Mouse (Mus musculus): Measurements from ENCODE around the gene Dscam. TPM values are rescaled to one million over a fixed set of nuclear protein-coding genes. Genes with fewer than 3 reads are reported as not detected.
"Not testable (repeated sequence)": the region's sequence is repeated elsewhere in the genome, so short reads cannot be mapped to it uniquely, and the experiment has no call there.

Dscam gene
- polyA plus RNA-seq, 1 experiment from 2014 or later = 0.08 TPM

DNA sequence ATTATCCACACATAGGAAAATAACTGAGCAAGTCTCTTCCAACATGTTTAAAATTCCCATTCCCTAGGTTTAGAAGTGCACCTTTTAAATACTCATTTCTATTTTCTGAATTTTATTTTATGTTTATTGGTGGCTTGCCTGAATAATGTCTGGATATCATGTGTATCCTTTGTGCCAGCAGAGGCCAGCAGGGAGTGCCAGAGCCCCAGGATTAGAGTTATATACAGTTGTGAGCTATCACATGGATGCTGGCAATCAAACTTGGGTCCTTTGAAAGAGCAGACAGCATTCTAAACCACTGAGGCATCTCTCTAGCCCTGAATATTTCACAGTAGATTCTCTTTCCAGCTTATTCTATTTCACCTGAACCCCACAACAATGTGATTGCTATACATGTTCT, 271.2 kb downstream of the Dscam start:
- H3K4me1 ChIP-seq = 0 out of 2 replicates have a peak, but pooled peaks cover 2% of the 10 kb centered on the region
- ATAC-seq (ENCODE audit: insufficient number of reproducible peaks, low FRiP score, low TSS enrichment, low read depth) = no peak
- H3K36me3 ChIP-seq = no peaks in the 10 kb centered on the region
- no peak overlapping the region for H3K9ac ChIP-seq
- H3K4me3 ChIP-seq = no peak overlapping the region
- no peak overlapping the region for H3K27ac ChIP-seq
- H3K4me2 ChIP-seq = no peak overlapping the region
- no peaks in the 10 kb centered on the region for H3K9me3 ChIP-seq
- no peaks in the 10 kb centered on the region for H3K27me3 ChIP-seq

DNA sequence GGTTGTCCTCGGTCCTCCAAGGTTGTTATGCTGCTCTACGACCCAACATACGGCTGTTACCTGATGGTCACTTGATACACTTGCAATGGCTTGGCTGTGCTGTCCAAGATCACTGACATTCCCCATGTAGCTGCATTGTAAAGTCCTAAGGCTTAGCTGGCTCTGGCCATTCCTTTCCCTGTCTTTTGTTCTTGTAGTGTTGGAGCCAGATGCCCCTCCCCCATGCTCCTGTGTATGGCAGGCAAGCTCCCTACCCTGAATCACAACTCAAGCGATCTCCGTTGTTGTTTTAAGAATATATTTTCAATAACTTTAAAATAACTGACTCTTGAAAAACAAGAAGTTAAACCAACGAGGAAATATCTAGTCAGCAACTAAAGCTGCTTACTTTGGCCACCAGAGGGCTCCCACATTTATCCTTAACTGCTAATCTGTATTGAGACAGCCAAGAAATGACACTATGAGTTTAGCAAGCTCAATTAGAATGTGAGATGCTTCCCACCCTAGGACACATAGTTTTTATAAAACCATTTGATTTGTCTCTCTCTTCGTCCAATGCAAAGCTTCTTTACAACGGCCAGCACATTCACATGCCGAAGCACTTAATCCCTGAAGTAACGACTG, 273.9 kb downstream of the Dscam start:
- Histone ChIP-seq H3K4me2 (no peak overlapping the region), H3K9ac (no peak overlapping the region), H3K4me3 (no peak overlapping the region), H3K27me3 (no peaks in the 10 kb centered on the region), H3K36me3 (no peaks in the 10 kb centered on the region), H3K9me3 (no peaks in the 10 kb centered on the region), H3K4me1 (0 out of 2 replicates have a peak, but pooled peaks cover 2% of the 10 kb centered on the region), H3K27ac (no peak overlapping the region)
- WGBS = 62% methylated on average over 10 of the region's 10 CpGs
- ATAC-seq (ENCODE audit: insufficient number of reproducible peaks, low FRiP score, low TSS enrichment, low read depth) = no peak

DNA sequence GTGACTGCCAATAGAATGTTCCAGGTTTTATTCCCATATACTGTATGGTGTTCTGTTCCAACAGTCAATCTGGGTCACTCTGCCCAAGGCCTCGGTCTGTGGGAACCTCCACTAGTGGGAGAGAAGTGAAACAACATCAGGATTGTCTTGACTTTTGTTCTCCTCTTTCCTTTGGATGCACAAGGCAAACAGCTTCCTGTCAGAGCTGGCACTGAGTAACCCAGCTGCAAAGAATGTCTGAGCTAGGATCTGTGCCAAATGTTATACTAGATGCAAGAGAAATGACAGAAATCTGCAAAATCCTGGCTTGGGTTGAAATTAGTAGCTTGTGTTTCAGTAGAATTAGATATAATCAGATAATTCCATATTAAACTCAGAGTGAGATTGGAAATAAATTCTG, 282.5 kb downstream of the Dscam start:
- WGBS = 72% methylated on average over 1 of the region's 1 CpGs
- ATAC-seq (ENCODE audit: insufficient number of reproducible peaks, low FRiP score, low TSS enrichment, low read depth) = no peak
- Histone ChIP-seq H3K4me1 (no peaks in the 10 kb centered on the region), H3K9ac (no peak overlapping the region), H3K27me3 (no peaks in the 10 kb centered on the region), H3K27ac (no peak overlapping the region), H3K36me3 (no peaks in the 10 kb centered on the region), H3K4me2 (no peak overlapping the region), H3K9me3 (no peaks in the 10 kb centered on the region), H3K4me3 (no peak overlapping the region)

DNA sequence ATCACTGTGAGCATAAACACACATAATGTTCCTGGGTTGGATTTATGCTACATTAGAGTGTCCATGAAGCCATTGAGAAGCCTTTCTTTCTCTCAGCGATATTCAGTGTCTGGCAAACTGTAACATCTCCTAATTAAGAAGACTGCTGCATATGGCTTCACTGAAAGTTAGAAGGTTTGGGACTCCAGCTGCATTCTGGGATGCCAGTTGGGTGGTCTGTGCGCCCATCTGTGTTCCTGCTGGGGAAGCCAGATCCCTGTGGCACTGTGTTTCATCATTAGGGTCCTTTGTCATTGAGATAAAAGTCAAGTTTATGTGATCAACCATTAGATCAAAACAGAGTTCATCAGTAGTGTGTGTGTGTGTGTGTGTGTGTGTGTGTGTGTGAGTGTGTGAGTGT, 284.7 kb downstream of the Dscam start:
- WGBS = 58% methylated on average over 2 of the region's 2 CpGs
- no peaks in the 10 kb centered on the region for H3K36me3 ChIP-seq
- H3K4me3 ChIP-seq = no peak overlapping the region
- H3K9me3 ChIP-seq = no peaks in the 10 kb centered on the region
- no peak overlapping the region for H3K27ac ChIP-seq
- H3K27me3 ChIP-seq = no peaks in the 10 kb centered on the region
- no peaks in the 10 kb centered on the region for H3K4me1 ChIP-seq
- H3K9ac ChIP-seq = no peak overlapping the region
- no peak overlapping the region for H3K4me2 ChIP-seq
- no peak for ATAC-seq (ENCODE audit: insufficient number of reproducible peaks, low FRiP score, low TSS enrichment, low read depth)

DNA sequence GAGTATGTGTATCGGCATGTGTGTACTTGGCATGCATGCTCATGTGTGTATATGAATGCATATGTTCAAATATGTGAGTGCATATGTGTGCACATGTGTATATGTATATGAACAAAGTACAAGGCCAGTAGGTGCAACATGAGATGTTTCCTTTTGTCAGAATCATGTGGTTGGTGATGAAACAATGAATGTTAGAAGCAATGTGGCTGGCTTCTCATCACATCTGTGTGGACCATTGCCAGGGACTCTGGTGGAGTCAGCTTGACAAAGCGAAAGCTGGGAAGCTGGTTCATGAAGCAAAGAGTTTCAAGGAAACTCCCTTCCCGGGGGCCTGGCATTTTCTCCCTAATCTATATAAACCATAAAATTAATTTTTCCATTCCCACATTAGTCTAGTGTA, 286.0 kb downstream of the Dscam start:
- not testable (repeated sequence) for H3K27me3 ChIP-seq; H3K4me2 ChIP-seq; H3K9ac ChIP-seq; H3K9me3 ChIP-seq; H3K36me3 ChIP-seq; ATAC-seq (ENCODE audit: insufficient number of reproducible peaks, low FRiP score, low TSS enrichment, low read depth); H3K4me3 ChIP-seq; H3K4me1 ChIP-seq; H3K27ac ChIP-seq
- WGBS = 40% methylated on average over 3 of the region's 3 CpGs

DNA sequence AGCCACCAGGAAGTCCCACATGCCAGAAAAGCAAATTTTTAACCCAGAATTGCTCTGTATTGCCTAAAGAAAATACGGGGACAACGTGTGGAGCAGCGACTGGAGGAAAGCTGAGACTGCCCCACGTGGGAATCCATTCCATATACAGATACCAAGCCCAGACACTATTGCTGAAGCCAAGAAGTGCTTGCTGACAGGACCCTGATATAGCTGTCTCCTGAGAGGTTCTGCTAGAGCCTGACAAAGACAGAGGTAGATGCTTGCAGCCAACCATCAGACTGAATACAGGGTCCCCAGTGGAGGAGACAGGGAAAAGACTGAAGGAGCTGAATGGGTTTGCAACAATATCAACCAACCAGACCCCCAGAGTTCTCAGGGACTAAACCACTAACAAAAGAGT, 293.3 kb downstream of the Dscam start:
- H3K4me1 ChIP-seq = no peaks in the 10 kb centered on the region
- no peaks in the 10 kb centered on the region for H3K36me3 ChIP-seq
- no peaks in the 10 kb centered on the region for H3K9me3 ChIP-seq
- no peak overlapping the region for H3K9ac ChIP-seq
- no peak overlapping the region for H3K4me2 ChIP-seq
- no peaks in the 10 kb centered on the region for H3K27me3 ChIP-seq
- no peak overlapping the region for H3K27ac ChIP-seq
- 70% methylated on average over 4 of the region's 4 CpGs for WGBS
- no peak for ATAC-seq (ENCODE audit: insufficient number of reproducible peaks, low FRiP score, low TSS enrichment, low read depth)
- H3K4me3 ChIP-seq = no peak overlapping the region

DNA sequence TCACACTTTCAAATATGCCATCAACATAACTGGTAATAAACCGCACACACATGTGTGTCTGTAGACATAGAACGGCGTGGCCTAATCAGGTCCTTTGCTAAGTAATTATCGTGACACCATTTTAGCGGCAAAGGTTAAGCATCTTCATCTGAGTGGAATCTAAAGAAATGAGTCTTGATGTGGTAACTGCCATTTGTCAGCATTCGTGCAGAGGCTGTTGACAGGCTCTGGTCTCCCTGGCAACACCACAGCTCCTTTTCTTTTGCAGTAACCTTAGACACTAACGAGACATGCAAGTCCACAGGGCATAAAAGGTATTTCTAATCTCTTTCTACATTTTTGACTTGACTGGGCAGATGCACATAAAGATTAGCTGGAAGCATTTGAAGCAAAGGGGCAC, 297.8 kb downstream of the Dscam start:
- no peak overlapping the region for H3K4me2 ChIP-seq
- H3K9ac ChIP-seq = no peak overlapping the region
- no peaks in the 10 kb centered on the region for H3K27me3 ChIP-seq
- no peaks in the 10 kb centered on the region for H3K36me3 ChIP-seq
- H3K4me1 ChIP-seq = no peaks in the 10 kb centered on the region
- H3K4me3 ChIP-seq = no peak overlapping the region
- ATAC-seq (ENCODE audit: insufficient number of reproducible peaks, low FRiP score, low TSS enrichment, low read depth) = no peak
- no peaks in the 10 kb centered on the region for H3K9me3 ChIP-seq
- 41% methylated on average over 7 of the region's 7 CpGs for WGBS
- no peak overlapping the region for H3K27ac ChIP-seq

DNA sequence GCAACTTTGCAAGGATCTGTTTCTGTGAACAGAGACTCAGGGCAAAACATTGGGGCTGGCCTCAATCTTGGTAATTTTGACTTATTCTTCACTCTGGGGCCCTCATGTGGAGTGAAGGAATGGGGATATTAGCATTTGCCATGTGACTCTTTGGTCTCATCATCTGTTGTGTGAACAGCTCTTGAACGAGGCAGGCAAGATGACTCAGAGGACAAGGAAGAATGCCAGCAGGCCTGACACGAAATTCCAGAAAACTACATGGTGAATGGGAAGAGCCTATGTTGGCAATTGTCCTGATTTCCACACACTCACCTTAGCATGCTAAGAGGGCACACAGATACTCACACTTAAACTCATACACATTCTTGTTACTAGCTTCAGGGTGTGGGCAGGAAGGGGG, 313.0 kb downstream of the Dscam start:
- Histone ChIP-seq H3K27ac (no peak overlapping the region), H3K9ac (no peak overlapping the region), H3K36me3 (no peaks in the 10 kb centered on the region), H3K4me2 (no peak overlapping the region), H3K9me3 (no peaks in the 10 kb centered on the region), H3K27me3 (no peaks in the 10 kb centered on the region), H3K4me1 (no peaks in the 10 kb centered on the region), H3K4me3 (no peak overlapping the region)
- ATAC-seq (ENCODE audit: insufficient number of reproducible peaks, low FRiP score, low TSS enrichment, low read depth) = no peak
- WGBS = 42% methylated on average over 2 of the region's 2 CpGs

DNA sequence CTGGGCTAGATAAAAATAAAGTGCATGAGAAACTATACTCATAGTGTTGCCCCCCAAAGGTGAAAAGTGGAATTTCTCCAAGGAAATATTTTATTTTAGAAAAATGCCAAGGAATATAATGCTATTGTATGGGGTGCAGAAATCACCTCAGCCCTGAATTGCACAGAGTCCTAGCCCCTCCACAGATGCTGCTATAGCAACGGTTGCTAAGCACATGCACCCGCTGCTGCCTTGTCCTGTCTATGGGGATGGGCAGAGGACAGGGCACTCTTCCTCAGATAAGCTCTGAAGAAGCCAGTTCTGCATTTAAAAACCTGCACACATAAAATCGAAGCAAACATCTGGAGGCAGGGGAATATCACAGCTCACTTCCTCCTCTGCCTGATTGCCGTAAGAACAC, 315.5 kb downstream of the Dscam start:
- Histone ChIP-seq H3K36me3 (no peaks in the 10 kb centered on the region), H3K9me3 (no peaks in the 10 kb centered on the region), H3K27ac (no peak overlapping the region), H3K27me3 (no peaks in the 10 kb centered on the region), H3K9ac (no peak overlapping the region), H3K4me3 (no peak overlapping the region), H3K4me2 (no peak overlapping the region), H3K4me1 (no peaks in the 10 kb centered on the region)
- no peak for ATAC-seq (ENCODE audit: insufficient number of reproducible peaks, low FRiP score, low TSS enrichment, low read depth)
- 74% methylated on average over 4 of the region's 4 CpGs for WGBS

DNA sequence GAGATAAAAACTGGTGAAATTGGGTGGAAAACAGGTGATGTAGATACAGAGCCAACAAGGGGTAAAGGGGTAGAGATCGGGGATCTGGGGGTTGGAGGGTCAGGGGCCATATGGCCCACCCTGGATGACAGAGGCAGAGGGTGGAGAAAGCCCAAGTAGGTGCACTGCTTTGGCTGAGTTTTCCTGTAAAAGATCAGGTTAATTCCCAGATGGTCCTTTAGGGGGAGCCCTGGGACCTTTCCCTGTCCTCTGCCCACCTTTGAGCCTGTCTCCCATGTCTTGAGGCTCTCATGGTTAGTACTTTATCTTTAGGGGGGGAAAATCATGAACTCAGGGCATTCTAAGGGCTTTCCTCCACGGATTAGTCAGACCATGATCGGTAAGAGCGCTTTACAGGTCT, 318.2 kb downstream of the Dscam start:
- WGBS = 19% methylated on average over 4 of the region's 4 CpGs
- no peaks in the 10 kb centered on the region for H3K27me3 ChIP-seq
- no peaks in the 10 kb centered on the region for H3K36me3 ChIP-seq
- no peaks in the 10 kb centered on the region for H3K9me3 ChIP-seq
- H3K4me1 ChIP-seq = no peaks in the 10 kb centered on the region
- ATAC-seq (ENCODE audit: insufficient number of reproducible peaks, low FRiP score, low TSS enrichment, low read depth) = no peak
- H3K4me3 ChIP-seq = no peak overlapping the region
- no peak overlapping the region for H3K27ac ChIP-seq
- H3K4me2 ChIP-seq = no peak overlapping the region
- no peak overlapping the region for H3K9ac ChIP-seq

DNA sequence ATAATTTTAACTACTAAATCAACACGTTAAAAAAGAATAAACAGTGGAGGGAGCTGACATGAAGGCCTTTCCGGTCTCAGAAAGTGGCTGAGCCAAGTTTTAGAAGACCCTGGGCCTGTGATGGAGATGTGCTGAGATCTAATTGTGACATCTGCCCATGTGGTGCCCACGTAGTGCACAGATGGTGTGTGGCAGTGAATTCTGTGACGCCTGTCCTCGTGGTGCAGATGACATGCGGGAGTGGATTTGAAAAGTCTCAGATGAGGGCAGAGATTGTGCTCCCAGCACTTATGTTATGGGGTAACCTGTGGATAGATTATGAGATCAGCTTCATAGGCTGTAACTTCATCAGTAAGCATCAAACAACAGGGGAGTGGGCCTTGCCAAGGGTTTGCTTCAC, 321.6 kb downstream of the Dscam start:
- no peak for ATAC-seq (ENCODE audit: insufficient number of reproducible peaks, low FRiP score, low TSS enrichment, low read depth)
- Histone ChIP-seq H3K9ac (no peak overlapping the region), H3K27ac (no peak overlapping the region), H3K9me3 (no peaks in the 10 kb centered on the region), H3K27me3 (no peaks in the 10 kb centered on the region), H3K36me3 (no peaks in the 10 kb centered on the region), H3K4me2 (no peak overlapping the region), H3K4me3 (no peak overlapping the region), H3K4me1 (no peaks in the 10 kb centered on the region)
- 80% methylated on average over 6 of the region's 6 CpGs for WGBS

DNA sequence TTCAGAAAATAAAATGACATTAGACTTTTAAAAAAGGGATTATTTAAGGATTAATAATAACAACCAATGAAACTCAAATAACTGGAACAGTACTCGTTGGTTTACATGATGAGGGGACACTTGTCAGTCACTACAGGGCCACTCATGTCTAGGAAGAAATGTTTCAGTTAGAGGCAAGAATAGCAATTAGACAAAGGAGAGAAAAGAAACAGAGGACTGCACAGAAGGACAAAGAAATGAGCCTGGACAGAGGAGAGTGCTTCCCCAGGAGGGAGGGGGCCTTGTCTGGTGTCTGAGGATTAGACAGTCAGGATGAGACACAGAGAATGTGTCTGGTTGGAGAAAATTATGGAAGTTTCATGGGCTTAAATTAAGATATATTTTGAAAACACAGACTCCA, 324.0 kb downstream of the Dscam start:
- Histone ChIP-seq H3K36me3 (no peaks in the 10 kb centered on the region), H3K27me3 (no peaks in the 10 kb centered on the region), H3K27ac (no peak overlapping the region), H3K4me2 (no peak overlapping the region), H3K9ac (no peak overlapping the region), H3K4me1 (no peaks in the 10 kb centered on the region), H3K9me3 (no peaks in the 10 kb centered on the region), H3K4me3 (no peak overlapping the region)
- 35% methylated on average over 1 of the region's 1 CpGs for WGBS
- ATAC-seq (ENCODE audit: insufficient number of reproducible peaks, low FRiP score, low TSS enrichment, low read depth) = no peak

DNA sequence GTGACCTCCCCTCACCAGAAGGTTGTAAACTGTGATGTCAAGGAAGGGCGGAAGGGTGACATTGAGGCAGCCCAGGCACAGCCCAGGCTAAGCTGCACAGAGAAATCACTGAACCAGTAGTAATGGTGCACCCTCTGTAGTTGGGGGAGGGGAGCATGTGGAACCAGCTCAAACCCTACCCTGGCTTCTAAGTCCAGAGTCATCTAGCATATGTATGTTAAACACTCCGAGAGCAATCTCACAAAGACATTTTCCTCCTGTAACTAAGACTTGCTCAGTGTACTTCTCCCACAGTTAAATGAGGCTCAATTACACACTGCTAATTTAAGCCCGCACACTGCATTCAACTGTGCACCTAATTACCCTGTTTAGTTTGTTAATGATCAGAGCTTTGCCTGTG, 324.4 kb downstream of the Dscam start:
- 34% methylated on average over 3 of the region's 3 CpGs for WGBS
- Histone ChIP-seq H3K4me3 (no peak overlapping the region), H3K9me3 (no peaks in the 10 kb centered on the region), H3K4me2 (no peak overlapping the region), H3K9ac (no peak overlapping the region), H3K4me1 (no peaks in the 10 kb centered on the region), H3K36me3 (no peaks in the 10 kb centered on the region), H3K27ac (no peak overlapping the region), H3K27me3 (no peaks in the 10 kb centered on the region)
- ATAC-seq (ENCODE audit: insufficient number of reproducible peaks, low FRiP score, low TSS enrichment, low read depth) = no peak

All from limb, embryonic 15.5 days (tissue).